In the genomic region with DNA sequence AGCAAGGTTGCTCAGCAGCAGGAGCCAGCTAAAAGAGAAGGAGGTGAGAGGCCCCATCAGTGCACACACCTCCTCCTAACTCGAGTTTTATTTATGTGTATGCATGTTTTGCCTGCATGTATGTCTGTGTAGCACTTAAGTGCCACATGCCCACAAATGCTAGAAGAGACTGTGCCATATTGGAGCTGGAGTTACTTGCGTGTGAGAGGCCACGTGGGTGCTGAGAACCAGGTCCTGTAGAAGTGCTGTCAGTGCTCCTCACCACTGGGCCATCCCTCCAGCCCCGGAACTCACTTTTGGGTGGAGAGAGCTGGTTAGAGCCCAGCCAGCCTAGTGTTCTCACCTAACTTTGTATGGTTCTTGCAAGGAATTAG, we compare ENCODE assay signal across 8 mouse cellular contexts. TPM values are rescaled to one million over a fixed set of nuclear protein-coding genes. Genes with fewer than 3 reads are reported as not detected.
A peak's percentile ranks its signal among the peaks of the same experiment; 100 is the strongest.
DNase-seq lines count a peak whose midpoint lies in the region; ATAC-seq and TF ChIP-seq lines count a peak whose summit lies in the region.

No protein-coding gene starts in this region.

- H3K9ac ChIP-seq in kidney, embryonic 16.5 days (replicated peaks; ENCODE audit: low read length): peak overlapping the region; percentile 86
- no peak overlapping the region; the same call in 1 of the 2 replicates for H3K9ac ChIP-seq in hindbrain, postnatal 0 days (replicated peaks; ENCODE audit: low read length)

- TF ChIP-seq CTCF in hindbrain, postnatal 0 days (IDR thresholded peaks at IDR 0.05; ENCODE audit: low read depth): no peak

- peak overlapping the region; percentile 87 for H3K4me2 ChIP-seq in kidney, embryonic 16.5 days (replicated peaks; ENCODE audit: low read depth, low read length)
- peak overlapping the region; percentile 81 for H3K4me2 ChIP-seq in hindbrain, postnatal 0 days (ENCODE audit: low read depth, low read length)
- peak overlapping the region; percentile 98 for H3K4me2 ChIP-seq in myocyte (ENCODE audit: low read depth)

- no peak for ATAC-seq in kidney, embryonic 16.5 days (ENCODE audit: low FRiP score, low TSS enrichment)
- ATAC-seq in hindbrain, postnatal 0 days: no peak

- H3K79me2 ChIP-seq in myocyte (ENCODE audit: control insufficient read depth, insufficient read depth): peaks cover 38% of the 10 kb centered on the region

- no peak for TF ChIP-seq POLR2A in myocyte (IDR thresholded peaks at IDR 0.05; ENCODE audit: insufficient read length, low read depth)

- peak overlapping the region; percentile 73 for H3K4me3 ChIP-seq in kidney, embryonic 16.5 days (ENCODE audit: low read length)
- H3K4me3 ChIP-seq in embryonic facial prominence, embryonic 10.5 days: peak overlapping the region; percentile 80
- peak overlapping the region; percentile 67 for H3K4me3 ChIP-seq in hindbrain, postnatal 0 days (ENCODE audit: low read length)
- peak overlapping the region; percentile 42 for H3K4me3 ChIP-seq in myocyte

- peak overlapping the region; percentile 7 for H3ac ChIP-seq in myocyte (ENCODE audit: control insufficient read depth, insufficient read length)

- H3K36me3 ChIP-seq in kidney, embryonic 16.5 days (ENCODE audit: insufficient read depth, low read length): peaks cover 32% of the 10 kb centered on the region
- H3K36me3 ChIP-seq in embryonic facial prominence, embryonic 10.5 days (replicated peaks): peaks cover 44% of the 10 kb centered on the region
- H3K36me3 ChIP-seq in hindbrain, postnatal 0 days (ENCODE audit: insufficient read depth, low read length): peaks cover 28% of the 10 kb centered on the region
- H3K36me3 ChIP-seq in myocyte (ENCODE audit: control insufficient read depth, insufficient read depth): peaks cover 34% of the 10 kb centered on the region

- peaks cover 19% of the 10 kb centered on the region for H3K4me1 ChIP-seq in kidney, embryonic 16.5 days (ENCODE audit: insufficient read depth, low read length)
- peaks cover 17% of the 10 kb centered on the region for H3K4me1 ChIP-seq in embryonic facial prominence, embryonic 10.5 days
- H3K4me1 ChIP-seq in hindbrain, postnatal 0 days (ENCODE audit: insufficient read depth, low read length): peaks cover 10% of the 10 kb centered on the region; the same call in 1 of the 2 replicates

- DNase-seq in kidney, adult 11 months: no peak
- DNase-seq in embryonic facial prominence, embryonic 10.5 days (ENCODE audit: low spot score): no peak
- no peak for DNase-seq in hindbrain, postnatal 0 days (ENCODE audit: low spot score)
- no peak for DNase-seq in layer of hippocampus, postnatal 25 days (ENCODE audit: extremely low spot score in 1 of 2, low spot score in 1 of 2)
- DNase-seq in adrenal gland, adult (ENCODE audit: inconsistent age in 2 of 2, low spot score in 1 of 2): no peak
- no peak for DNase-seq in adrenal gland, adult 2 months

- 76% methylated on average over 4 of the region's 4 CpGs for WGBS in kidney, embryonic 16.5 days
- whole genome bisulfite sequencing in embryonic facial prominence, embryonic 10.5 days: 80% methylated on average over 4 of the region's 4 CpGs
- WGBS in hindbrain, postnatal 0 days: 85% methylated on average over 4 of the region's 4 CpGs

- peak overlapping the region; percentile 90 for H3K27ac ChIP-seq in kidney, embryonic 16.5 days (ENCODE audit: low read length)
- H3K27ac ChIP-seq in embryonic facial prominence, embryonic 10.5 days (replicated peaks): no peak overlapping the region
- H3K27ac ChIP-seq in hindbrain, postnatal 0 days: peak overlapping the region; percentile 51; the same call in 1 of the 2 replicates

- H3K27me3 ChIP-seq in kidney, embryonic 16.5 days (ENCODE audit: insufficient read depth, low read length): no peaks in the 10 kb centered on the region
- peaks cover 1% of the 10 kb centered on the region; the same call in 1 of the 2 replicates for H3K27me3 ChIP-seq in embryonic facial prominence, embryonic 10.5 days (replicated peaks; ENCODE audit: low read depth, poor library complexity, severe bottlenecking)
- no peaks in the 10 kb centered on the region for H3K27me3 ChIP-seq in hindbrain, postnatal 0 days (ENCODE audit: insufficient read depth, low read length)
- no peaks in the 10 kb centered on the region for H3K27me3 ChIP-seq in myocyte (ENCODE audit: control insufficient read depth, insufficient read depth, insufficient read length)

- no peaks in the 10 kb centered on the region for H3K9me3 ChIP-seq in kidney, embryonic 16.5 days (ENCODE audit: low read length)
- no peaks in the 10 kb centered on the region for H3K9me3 ChIP-seq in embryonic facial prominence, embryonic 10.5 days
- H3K9me3 ChIP-seq in hindbrain, postnatal 0 days (ENCODE audit: low read length): no peaks in the 10 kb centered on the region

TF ChIP-seq in myocyte, 11 proteins besides CTCF, POLR2A, EP300 and RAD21:
- TF ChIP-seq MYOG (IDR thresholded peaks at IDR 0.05; ENCODE audit: control insufficient read depth in 1 of 3, insufficient read depth in 1 of 3, insufficient read length in 2 of 3, low read depth in 2 of 3) (no peak), POLR2AphosphoS2 (IDR thresholded peaks at IDR 0.05; ENCODE audit: insufficient read length, low read depth) (peak; percentile 66), REST (IDR thresholded peaks at IDR 0.05; ENCODE audit: insufficient read depth, insufficient read length) (no peak), USF1 (IDR thresholded peaks at IDR 0.05; ENCODE audit: low read depth) (no peak)

RNA-seq across cellular contexts. Expression of a gene that starts 6.8 kb away (rescaled TPM):
- polyA plus RNA-seq in kidney, embryonic 16.5 days (2015; fragmentation: Nextera tagmentation; extraction: Ambion mirVana): 415 and 434 TPM in 2 replicates
- polyA plus RNA-seq in embryonic facial prominence, embryonic 10.5 days (2016; fragmentation: Nextera tagmentation; extraction: Ambion mirVana): 243 and 256 TPM in 2 replicates
- 194 and 224 TPM in 2 replicates for total RNA-seq in hindbrain, postnatal 0 days (2014; rRNA removed)
- 511 and 516 TPM in 2 replicates for polyA plus RNA-seq in hindbrain, postnatal 0 days (2015; fragmentation: Nextera tagmentation; extraction: Ambion mirVana)
- polyA plus RNA-seq in myocyte (2012; fragmentation: generic; extraction: Trizol): 517 TPM
- total RNA-seq in layer of hippocampus, postnatal 25 days (2021): 100 to 1,000 TPM; 202 to 220 TPM
- total RNA-seq in adrenal gland, adult 2 months (2021): 100 to 1,000 TPM; 454 to 511 TPM
- polyA plus RNA-seq in adrenal gland, adult 2 months (2012; rRNA removed): 169 and 274 TPM in 2 replicates

RNA-seq across cellular contexts. Expression of a gene that starts 8.5 kb away (rescaled TPM):
- polyA plus RNA-seq in kidney, embryonic 16.5 days (2015; fragmentation: Nextera tagmentation; extraction: Ambion mirVana): 319 and 325 TPM in 2 replicates
- 212 and 215 TPM in 2 replicates for polyA plus RNA-seq in embryonic facial prominence, embryonic 10.5 days (2016; fragmentation: Nextera tagmentation; extraction: Ambion mirVana)
- 288 and 293 TPM in 2 replicates for total RNA-seq in hindbrain, postnatal 0 days (2014; rRNA removed)
- 392 and 401 TPM in 2 replicates for polyA plus RNA-seq in hindbrain, postnatal 0 days (2015; fragmentation: Nextera tagmentation; extraction: Ambion mirVana)
- 665 TPM for polyA plus RNA-seq in myocyte (2012; fragmentation: generic; extraction: Trizol)
- 100 to 1,000 TPM; 139 to 150 TPM for total RNA-seq in layer of hippocampus, postnatal 25 days (2021)
- 100 to 1,000 TPM; 187 to 197 TPM for total RNA-seq in adrenal gland, adult 2 months (2021)
- 190 and 213 TPM in 2 replicates for polyA plus RNA-seq in adrenal gland, adult 2 months (2012; rRNA removed)

RNA-seq across cellular contexts. Expression of a gene that starts 8.5 kb away (rescaled TPM):
- polyA plus RNA-seq in kidney, embryonic 16.5 days (2015; fragmentation: Nextera tagmentation; extraction: Ambion mirVana): 10.4 and 12.5 TPM in 2 replicates
- polyA plus RNA-seq in embryonic facial prominence, embryonic 10.5 days (2016; fragmentation: Nextera tagmentation; extraction: Ambion mirVana): 4.9 TPM in 2 replicates
- total RNA-seq in hindbrain, postnatal 0 days (2014; rRNA removed): 0.93 and 1.2 TPM in 2 replicates
- polyA plus RNA-seq in hindbrain, postnatal 0 days (2015; fragmentation: Nextera tagmentation; extraction: Ambion mirVana): 1.3 and 1.4 TPM in 2 replicates
- polyA plus RNA-seq in myocyte (2012; fragmentation: generic; extraction: Trizol): 0.05 TPM
- total RNA-seq in layer of hippocampus, postnatal 25 days (2021): under 1 TPM; 0.66 to 0.92 TPM
- 1 to 10 TPM in 1 of 2 experiments, under 1 TPM in 1; 0.40 to 1.1 TPM for total RNA-seq in adrenal gland, adult 2 months (2021)
- 0.44 and 0.55 TPM in 2 replicates for polyA plus RNA-seq in adrenal gland, adult 2 months (2012; rRNA removed)

RNA-seq across cellular contexts. Expression of a gene that starts 8.6 kb away (rescaled TPM):
- 81.9 and 87.4 TPM in 2 replicates for polyA plus RNA-seq in kidney, embryonic 16.5 days (2015; fragmentation: Nextera tagmentation; extraction: Ambion mirVana)
- 19.2 and 24.0 TPM in 2 replicates for polyA plus RNA-seq in embryonic facial prominence, embryonic 10.5 days (2016; fragmentation: Nextera tagmentation; extraction: Ambion mirVana)
- 41.6 and 51.1 TPM in 2 replicates for total RNA-seq in hindbrain, postnatal 0 days (2014; rRNA removed)
- polyA plus RNA-seq in hindbrain, postnatal 0 days (2015; fragmentation: Nextera tagmentation; extraction: Ambion mirVana): 36.9 and 37.2 TPM in 2 replicates
- polyA plus RNA-seq in myocyte (2012; fragmentation: generic; extraction: Trizol): 53.2 TPM
- total RNA-seq in layer of hippocampus, postnatal 25 days (2021): 10 to 100 TPM; 33.1 to 36.7 TPM
- 10 to 100 TPM; 62.8 to 64.0 TPM for total RNA-seq in adrenal gland, adult 2 months (2021)
- 136 and 165 TPM in 2 replicates for polyA plus RNA-seq in adrenal gland, adult 2 months (2012; rRNA removed)

RNA-seq across cellular contexts. Expression of a gene that starts 32.8 kb away (rescaled TPM):
- polyA plus RNA-seq in kidney, embryonic 16.5 days (2015; fragmentation: Nextera tagmentation; extraction: Ambion mirVana): 18.2 and 21.1 TPM in 2 replicates
- 2.1 and 3.0 TPM in 2 replicates for polyA plus RNA-seq in embryonic facial prominence, embryonic 10.5 days (2016; fragmentation: Nextera tagmentation; extraction: Ambion mirVana)
- total RNA-seq in hindbrain, postnatal 0 days (2014; rRNA removed): 3.6 and 6.1 TPM in 2 replicates
- polyA plus RNA-seq in hindbrain, postnatal 0 days (2015; fragmentation: Nextera tagmentation; extraction: Ambion mirVana): 3.7 and 5.1 TPM in 2 replicates
- 2.4 TPM for polyA plus RNA-seq in myocyte (2012; fragmentation: generic; extraction: Trizol)
- 10 to 100 TPM; 40.3 to 41.1 TPM for total RNA-seq in layer of hippocampus, postnatal 25 days (2021)
- 10 to 100 TPM; 37.9 to 39.6 TPM for total RNA-seq in adrenal gland, adult 2 months (2021)
- polyA plus RNA-seq in adrenal gland, adult 2 months (2012; rRNA removed): 51.0 and 66.2 TPM in 2 replicates
